Mouse (Mus musculus): ENCODE measurements around the gene Chrna5. TPM values are rescaled to one million over a fixed set of nuclear protein-coding genes. Genes with fewer than 3 reads are reported as not detected.

Chrna5 gene
- polyA plus RNA-seq, 1 experiment = not detected

GRCm38 (mm10) chr9:55039983-55040382, 59.3 kb downstream of the Chrna5 start:
- Histone ChIP-seq H3K4me2 (ENCODE audit: low read depth) (no peak overlapping the region), H3K36me3 (ENCODE audit: control insufficient read depth, insufficient read depth) (no peaks in the 10 kb centered on the region), H3K4me3 (no peak overlapping the region), H3K79me2 (ENCODE audit: control insufficient read depth, insufficient read depth) (no peaks in the 10 kb centered on the region), H3ac (ENCODE audit: control insufficient read depth, insufficient read length) (no peak overlapping the region), H3K27me3 (ENCODE audit: control insufficient read depth, insufficient read depth, insufficient read length) (peaks cover 39% of the 10 kb centered on the region)
- TF ChIP-seq POLR2AphosphoS2 (IDR thresholded peaks at IDR 0.05; ENCODE audit: insufficient read length, low read depth) (no peak), E2F4 (IDR thresholded peaks at IDR 0.05; ENCODE audit: insufficient read depth) (no peak), TCF12 (IDR thresholded peaks at IDR 0.05; ENCODE audit: insufficient read depth, poor library complexity, severe bottlenecking) (no peak)

- Histone ChIP-seq H3K4me2 (ENCODE audit: low read depth) (no peak overlapping the region), H3K36me3 (ENCODE audit: control insufficient read depth, insufficient read depth) (no peaks in the 10 kb centered on the region), H3K27me3 (ENCODE audit: control insufficient read depth, insufficient read depth, insufficient read length) (peaks cover 43% of the 10 kb centered on the region), H3K79me2 (ENCODE audit: control insufficient read depth, insufficient read depth) (no peaks in the 10 kb centered on the region), H3K4me3 (no peak overlapping the region), H3ac (ENCODE audit: control insufficient read depth, insufficient read length) (no peak overlapping the region)
- TF ChIP-seq TCF3 (IDR thresholded peaks at IDR 0.05; ENCODE audit: insufficient read length, low read depth) (no peak), TCF12 (IDR thresholded peaks at IDR 0.05; ENCODE audit: insufficient read depth, poor library complexity, severe bottlenecking) (no peak), POLR2AphosphoS2 (IDR thresholded peaks at IDR 0.05; ENCODE audit: insufficient read length, low read depth) (no peak), MAX (IDR thresholded peaks at IDR 0.05; ENCODE audit: low read depth) (no peak), USF1 (IDR thresholded peaks at IDR 0.05; ENCODE audit: low read depth) (no peak), CEBPB (IDR thresholded peaks at IDR 0.05; ENCODE audit: insufficient read depth, poor library complexity, severe bottlenecking) (no peak), SRF (IDR thresholded peaks at IDR 0.05; ENCODE audit: control insufficient read depth, insufficient read length, low read depth) (no peak), E2F4 (IDR thresholded peaks at IDR 0.05; ENCODE audit: insufficient read depth) (no peak), POLR2A (IDR thresholded peaks at IDR 0.05; ENCODE audit: insufficient read length, low read depth) (no peak)
Measured at GRCm38 (mm10) chr9:55041389-55041788, 60.7 kb downstream of the Chrna5 start.

- H3ac ChIP-seq (ENCODE audit: control insufficient read depth, insufficient read length) = no peak overlapping the region
- H3K4me2 ChIP-seq (ENCODE audit: low read depth) = no peak overlapping the region
- no peaks in the 10 kb centered on the region for H3K79me2 ChIP-seq (ENCODE audit: control insufficient read depth, insufficient read depth)
- TF ChIP-seq POLR2A (IDR thresholded peaks at IDR 0.05; ENCODE audit: insufficient read length, low read depth) = no peak
- TF ChIP-seq USF1 (IDR thresholded peaks at IDR 0.05; ENCODE audit: low read depth) = no peak
- no peak for TF ChIP-seq POLR2AphosphoS2 (IDR thresholded peaks at IDR 0.05; ENCODE audit: insufficient read length, low read depth)
- TF ChIP-seq MAX (IDR thresholded peaks at IDR 0.05; ENCODE audit: low read depth) = no peak
- no peak for TF ChIP-seq CEBPB (IDR thresholded peaks at IDR 0.05; ENCODE audit: insufficient read depth, poor library complexity, severe bottlenecking)
- TF ChIP-seq MYOG (IDR thresholded peaks at IDR 0.05; ENCODE audit: control insufficient read depth in 1 of 3, insufficient read depth in 1 of 3, insufficient read length in 2 of 3, low read depth in 2 of 3) = no peak
- no peak for TF ChIP-seq REST (IDR thresholded peaks at IDR 0.05; ENCODE audit: insufficient read depth, insufficient read length)
- no peak for TF ChIP-seq MYOD1 (IDR thresholded peaks at IDR 0.05; ENCODE audit: control insufficient read depth in 1 of 3, insufficient read length in 2 of 3, low read depth in 2 of 3)
- no peaks in the 10 kb centered on the region for H3K36me3 ChIP-seq (ENCODE audit: control insufficient read depth, insufficient read depth)
- no peak overlapping the region for H3K4me3 ChIP-seq
- H3K27me3 ChIP-seq (ENCODE audit: control insufficient read depth, insufficient read depth, insufficient read length) = peaks cover 50% of the 10 kb centered on the region
Measured at GRCm38 (mm10) chr9:55043688-55044087, 63.0 kb downstream of the Chrna5 start.

- Histone ChIP-seq H3ac (ENCODE audit: control insufficient read depth, insufficient read length) (no peak overlapping the region), H3K4me2 (ENCODE audit: low read depth) (no peak overlapping the region), H3K4me3 (no peak overlapping the region), H3K27me3 (ENCODE audit: control insufficient read depth, insufficient read depth, insufficient read length) (peaks cover 53% of the 10 kb centered on the region), H3K36me3 (ENCODE audit: control insufficient read depth, insufficient read depth) (no peaks in the 10 kb centered on the region), H3K79me2 (ENCODE audit: control insufficient read depth, insufficient read depth) (no peaks in the 10 kb centered on the region)
- no peak for TF ChIP-seq CEBPB (IDR thresholded peaks at IDR 0.05; ENCODE audit: insufficient read depth, poor library complexity, severe bottlenecking)
- no peak for TF ChIP-seq TCF3 (IDR thresholded peaks at IDR 0.05; ENCODE audit: insufficient read length, low read depth)
- no peak for TF ChIP-seq E2F4 (IDR thresholded peaks at IDR 0.05; ENCODE audit: insufficient read depth)
- TF ChIP-seq SRF (IDR thresholded peaks at IDR 0.05; ENCODE audit: control insufficient read depth, insufficient read length, low read depth) = no peak
- TF ChIP-seq MYOG (IDR thresholded peaks at IDR 0.05; ENCODE audit: control insufficient read depth in 1 of 3, insufficient read depth in 1 of 3, insufficient read length in 2 of 3, low read depth in 2 of 3) = no peak
- TF ChIP-seq POLR2AphosphoS2 (IDR thresholded peaks at IDR 0.05; ENCODE audit: insufficient read length, low read depth) = no peak
- TF ChIP-seq POLR2A (IDR thresholded peaks at IDR 0.05; ENCODE audit: insufficient read length, low read depth) = no peak
Measured at GRCm38 (mm10) chr9:55045001-55045400, 64.3 kb downstream of the Chrna5 start.

GRCm38 (mm10) chr9:55046764-55047163, 66.1 kb downstream of the Chrna5 start:
- Histone ChIP-seq H3ac (ENCODE audit: control insufficient read depth, insufficient read length) (no peak overlapping the region), H3K27me3 (ENCODE audit: control insufficient read depth, insufficient read depth, insufficient read length) (peaks cover 40% of the 10 kb centered on the region), H3K4me3 (no peak overlapping the region), H3K4me2 (ENCODE audit: low read depth) (no peak overlapping the region), H3K36me3 (ENCODE audit: control insufficient read depth, insufficient read depth) (no peaks in the 10 kb centered on the region), H3K79me2 (ENCODE audit: control insufficient read depth, insufficient read depth) (no peaks in the 10 kb centered on the region)
- TF ChIP-seq TCF3 (IDR thresholded peaks at IDR 0.05; ENCODE audit: insufficient read length, low read depth) (no peak), REST (IDR thresholded peaks at IDR 0.05; ENCODE audit: insufficient read depth, insufficient read length) (no peak), SRF (IDR thresholded peaks at IDR 0.05; ENCODE audit: control insufficient read depth, insufficient read length, low read depth) (no peak), POLR2AphosphoS2 (IDR thresholded peaks at IDR 0.05; ENCODE audit: insufficient read length, low read depth) (no peak), MAX (IDR thresholded peaks at IDR 0.05; ENCODE audit: low read depth) (no peak), CEBPB (IDR thresholded peaks at IDR 0.05; ENCODE audit: insufficient read depth, poor library complexity, severe bottlenecking) (no peak), MYOD1 (IDR thresholded peaks at IDR 0.05; ENCODE audit: control insufficient read depth in 1 of 3, insufficient read length in 2 of 3, low read depth in 2 of 3) (no peak), TCF12 (IDR thresholded peaks at IDR 0.05; ENCODE audit: insufficient read depth, poor library complexity, severe bottlenecking) (no peak), MYOG (IDR thresholded peaks at IDR 0.05; ENCODE audit: control insufficient read depth in 1 of 3, insufficient read depth in 1 of 3, insufficient read length in 2 of 3, low read depth in 2 of 3) (no peak), POLR2A (IDR thresholded peaks at IDR 0.05; ENCODE audit: insufficient read length, low read depth) (no peak)
